Mouse (Mus musculus) C2C12 (cell line): ENCODE measurements at regions not wholly inside any gene's neighbourhood (a gene's known extent, or its start where the extent isn't known, plus 50 kb on each side); places are given as distances from the start of the nearest gene placed in this dataset.

Source experiments
- CTCF ChIP-seq: IDR thresholded peaks from one replicate; pipeline ENCODE4 v1.5.1; 2011; ENCODE audit not compliant: control insufficient read depth, insufficient read depth, insufficient read length
- MYOD1 ChIP-seq: IDR thresholded peaks from one replicate; pipeline ENCODE4 v1.6.1; 2011; ENCODE audit warnings: low read depth; ENCODE audit not compliant: control insufficient read depth, insufficient read length
- USF1 ChIP-seq: IDR thresholded peaks from one replicate; pipeline ENCODE4 v1.6.1; 2011; ENCODE audit warnings: low read depth, mild to moderate bottlenecking, control low read depth, moderate library complexity

DNA sequence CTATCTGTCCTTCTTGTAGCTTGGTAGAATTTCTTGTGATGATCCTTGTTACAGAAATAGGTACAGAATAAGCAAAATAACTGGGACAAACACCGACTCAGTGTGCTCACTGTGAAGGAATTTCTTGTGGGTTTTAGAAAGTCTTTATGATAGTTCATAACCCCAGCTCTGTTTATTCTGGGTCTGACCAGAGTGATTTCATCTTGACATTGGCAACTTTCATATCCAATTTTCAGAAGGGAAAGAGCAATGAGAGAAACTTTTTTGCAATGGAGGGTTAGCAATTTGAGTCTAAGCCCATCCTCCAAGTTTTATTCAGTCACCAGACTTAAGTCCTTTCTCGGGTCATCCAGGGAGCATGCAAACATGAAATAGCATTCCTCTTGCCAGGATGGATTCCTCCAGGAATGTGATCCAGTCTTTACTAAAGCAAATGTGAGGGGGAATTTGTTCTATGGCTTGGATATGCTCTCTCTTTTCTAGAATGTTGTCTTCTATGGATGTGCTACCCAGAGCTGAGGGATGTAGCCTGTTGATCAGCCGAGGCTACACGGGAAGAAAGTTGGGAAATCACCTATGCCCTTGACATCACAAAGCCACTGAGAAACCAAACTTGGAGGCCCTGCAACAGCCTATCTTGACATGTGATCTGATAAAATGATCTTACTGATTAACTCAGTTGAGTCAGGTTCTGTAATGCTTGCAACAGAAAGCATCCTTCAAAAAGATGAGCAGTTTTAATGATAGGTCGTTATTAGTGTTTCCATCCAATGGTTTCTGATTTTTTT lies 163.2 kb upstream of the Olig3 start:
- TF ChIP-seq CTCF (no peak), MYOD1 (no peak), USF1 (no peak)
